Mouse (Mus musculus) midbrain, embryonic 16.5 days (tissue): ENCODE measurements around the gene Itpr1. TPM values are rescaled to one million over a fixed set of nuclear protein-coding genes. Genes with fewer than 3 reads are reported as not detected.

Experiments used
- ATAC-seq: fragments of 200-750 bp; cut with Nextera tagmentation; 2 replicates; pipeline ENCODE4 v1.8.0; 2017; ENCODE audit warnings: moderate TSS enrichment
- H3K27ac ChIP-seq: fragments of 300-500 bp; sonication (generic); 2 replicates; pipeline ENCODE4 v1.5.1; 2014; ENCODE audit warnings: mild to moderate bottlenecking, low read length, mixed read lengths
- H3K27me3 ChIP-seq: fragments of 300-500 bp; sonication (generic); 2 replicates; pipeline ENCODE4 v1.6.1; 2014; ENCODE audit warnings: low read depth, low read length, mixed read lengths; ENCODE audit not compliant: control insufficient read depth, insufficient read depth
- H3K36me3 ChIP-seq: fragments of 300-500 bp; sonication (generic); 2 replicates; pipeline ENCODE4 v1.6.1; 2014; ENCODE audit warnings: mild to moderate bottlenecking, low read length, moderate library complexity, mixed read lengths; ENCODE audit not compliant: control insufficient read depth, insufficient read depth
- H3K4me1 ChIP-seq: fragments of 300-500 bp; sonication (generic); 2 replicates; pipeline ENCODE4 v1.6.1; 2014; ENCODE audit warnings: mild to moderate bottlenecking, low read length, mixed read lengths; ENCODE audit not compliant: control insufficient read depth, insufficient read depth
- H3K4me2 ChIP-seq: fragments of 300-500 bp; sonication (generic); 2 replicates; pipeline ENCODE4 v1.6.1; 2014; ENCODE audit warnings: mild to moderate bottlenecking, low read length, mixed read lengths
- H3K4me3 ChIP-seq: fragments of 300-500 bp; sonication (generic); 2 replicates; pipeline ENCODE4 v1.5.1; 2014; ENCODE audit warnings: low read depth, mild to moderate bottlenecking, low read length, moderate library complexity, mixed read lengths
- H3K9ac ChIP-seq: fragments of 300-500 bp; sonication (generic); 2 replicates; pipeline ENCODE4 v1.6.1; 2014; ENCODE audit warnings: low read depth, low read length, mixed read lengths
- H3K9me3 ChIP-seq: fragments of 300-500 bp; sonication (generic); replicated peaks from 2 replicates; pipeline ENCODE4 v1.6.1; 2014; ENCODE audit warnings: mild to moderate bottlenecking, low read length, mixed read lengths; ENCODE audit not compliant: control insufficient read depth, poor library complexity, severe bottlenecking
- WGBS: fragments of 180-500 bp; shearing (Covaris S2); extraction: QIAGEN DNeasy Blood & Tissue Kit; methylation state at CpG from one replicate; pipeline ENCODE4 v1.1.7; 2014; 5-methylcytosine and 5-hydroxymethylcytosine counted together
- polyA plus RNA-seq: library from polyadenylated mRNA; unstranded; fragments of >200 nt; fragmentation: Nextera tagmentation; extraction: Ambion mirVana; gene quantifications from 2 replicates; pipeline ENCODE4 v1.2.1, GENCODE M21; 2015

Itpr1 gene
- polyA plus RNA-seq, 1 experiment from 2014 or later: 4.2 TPM

DNA sequence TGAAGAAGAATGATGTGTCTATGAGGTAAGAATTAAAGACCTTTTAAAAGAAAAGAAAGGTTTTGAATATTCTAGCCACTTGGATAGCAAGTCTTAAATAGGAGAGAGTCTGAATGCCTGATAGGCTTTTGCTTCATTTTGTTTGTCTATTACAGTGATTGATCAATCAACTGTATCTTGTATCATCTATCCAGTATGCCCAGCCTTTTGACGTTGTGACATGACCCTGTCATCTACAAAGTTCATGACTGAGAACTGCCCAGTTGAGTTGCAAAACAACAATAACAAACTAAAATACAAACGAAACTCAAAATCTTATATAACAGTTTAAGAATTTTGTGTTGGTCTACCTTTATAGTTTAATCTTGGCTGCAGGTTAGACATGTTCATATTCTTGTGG, 78.1 kb downstream of the Itpr1 start:
- Histone ChIP-seq H3K4me3 (no peak overlapping the region), H3K4me1 (no peaks in the 10 kb centered on the region), H3K9ac (no peak overlapping the region), H3K9me3 (no peaks in the 10 kb centered on the region), H3K27me3 (no peaks in the 10 kb centered on the region), H3K36me3 (no peaks in the 10 kb centered on the region), H3K4me2 (no peak overlapping the region), H3K27ac (no peak overlapping the region)
- no peak for ATAC-seq
- WGBS: 96% methylated on average over 2 of the region's 2 CpGs

DNA sequence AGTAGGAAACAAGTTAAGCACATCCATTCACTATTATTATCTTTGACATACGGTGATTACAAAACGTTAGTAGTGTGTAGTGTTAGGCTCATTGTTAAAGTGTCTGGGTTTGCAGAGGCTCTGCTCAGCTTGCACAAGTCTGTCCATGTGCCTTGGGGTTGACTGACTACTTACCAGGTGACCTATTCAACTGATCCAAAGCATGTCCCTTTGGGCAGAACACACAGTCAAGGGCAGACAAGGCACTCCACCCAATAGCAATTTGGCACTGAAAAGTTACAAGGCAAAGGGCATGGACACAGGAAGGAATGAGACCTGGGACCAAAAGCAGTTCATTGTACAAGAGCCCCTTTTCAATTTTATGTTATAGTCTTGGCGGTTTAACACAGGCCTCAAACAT, 78.7 kb downstream of the Itpr1 start:
- Histone ChIP-seq H3K4me3 (no peak overlapping the region), H3K9me3 (no peaks in the 10 kb centered on the region), H3K27ac (no peak overlapping the region), H3K4me1 (no peaks in the 10 kb centered on the region), H3K9ac (no peak overlapping the region), H3K27me3 (no peaks in the 10 kb centered on the region), H3K36me3 (no peaks in the 10 kb centered on the region), H3K4me2 (no peak overlapping the region)
- WGBS: 95% methylated on average over 3 of the region's 3 CpGs
- ATAC-seq: no peak

GRCm38 (mm10) chr6:108301856-108302255, 89.0 kb downstream of the Itpr1 start:
- no peak overlapping the region for H3K9ac ChIP-seq
- H3K27ac ChIP-seq: no peak overlapping the region
- no peaks in the 10 kb centered on the region for H3K4me1 ChIP-seq
- H3K4me3 ChIP-seq: no peak overlapping the region
- H3K36me3 ChIP-seq: no peaks in the 10 kb centered on the region
- no peak for ATAC-seq
- H3K27me3 ChIP-seq: no peaks in the 10 kb centered on the region
- H3K9me3 ChIP-seq: no peaks in the 10 kb centered on the region
- H3K4me2 ChIP-seq: no peak overlapping the region
- 84% methylated on average over 5 of the region's 5 CpGs for WGBS

GRCm38 (mm10) chr6:108303619-108304567, 91.0 kb downstream of the Itpr1 start:
- Histone ChIP-seq H3K9me3 (no peaks in the 10 kb centered on the region), H3K4me3 (no peak overlapping the region), H3K4me1 (peaks cover 3% of the 10 kb centered on the region), H3K27me3 (no peaks in the 10 kb centered on the region), H3K36me3 (no peaks in the 10 kb centered on the region), H3K9ac (no peak overlapping the region), H3K27ac (no peak overlapping the region), H3K4me2 (no peak overlapping the region)
- no peak for ATAC-seq
- WGBS: 91% methylated on average over 12 of the region's 12 CpGs

DNA sequence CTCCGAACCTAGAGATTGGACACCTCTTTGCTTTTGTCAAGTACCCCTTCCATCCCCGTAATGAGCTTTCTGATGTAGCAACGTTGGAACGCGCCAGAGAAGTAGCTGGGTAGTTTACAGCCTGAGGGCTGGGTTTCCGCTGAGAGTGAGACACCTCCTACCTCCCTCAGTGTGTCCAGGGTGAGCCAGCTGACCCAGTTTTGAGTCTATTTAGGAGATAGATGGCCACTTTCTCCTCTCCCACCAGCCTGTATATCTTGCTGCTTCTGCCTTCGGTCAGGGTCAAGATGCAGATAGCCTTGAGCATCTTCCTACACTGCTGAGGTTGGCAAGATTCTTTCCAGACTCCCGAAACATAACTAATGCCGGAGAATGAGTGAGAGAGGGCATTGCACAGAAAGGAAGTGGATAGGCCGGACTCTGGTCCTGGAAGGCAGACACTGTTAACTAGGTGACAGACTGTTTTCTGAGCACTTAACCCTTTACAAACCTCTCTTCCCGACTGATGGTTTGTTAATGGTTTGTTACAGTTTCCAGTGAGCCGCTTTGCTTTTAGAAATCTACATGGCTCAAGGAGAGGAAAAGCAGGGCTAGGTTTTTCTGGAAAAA, 92.4 kb downstream of the Itpr1 start:
- 72% methylated on average over 12 of the region's 12 CpGs for WGBS
- Histone ChIP-seq H3K4me3 (no peak overlapping the region), H3K36me3 (no peaks in the 10 kb centered on the region), H3K9ac (no peak overlapping the region), H3K27ac (no peak overlapping the region), H3K9me3 (no peaks in the 10 kb centered on the region), H3K4me2 (no peak overlapping the region), H3K4me1 (peaks cover 10% of the 10 kb centered on the region), H3K27me3 (no peaks in the 10 kb centered on the region)
- no peak for ATAC-seq

DNA sequence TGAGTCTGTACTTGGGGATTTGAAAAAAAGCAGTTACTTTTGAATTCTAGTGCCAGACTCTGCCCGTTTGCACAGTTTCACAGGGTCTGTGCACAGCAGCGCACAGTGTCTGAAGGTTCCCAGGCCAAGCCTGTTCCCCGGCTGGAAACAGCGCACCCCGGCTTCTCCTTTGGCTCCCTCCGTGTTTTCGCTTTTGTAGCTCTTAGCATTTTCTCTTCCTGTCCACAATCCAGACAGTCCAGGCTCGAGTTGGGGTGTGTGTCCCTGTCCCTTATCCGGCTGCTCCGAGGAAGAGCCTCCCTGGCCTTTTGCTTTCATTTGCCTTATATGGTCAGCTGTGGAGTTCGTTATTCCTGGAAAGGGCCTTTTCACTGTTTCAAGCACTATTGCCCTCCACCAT, 93.3 kb downstream of the Itpr1 start:
- no peak for ATAC-seq

DNA sequence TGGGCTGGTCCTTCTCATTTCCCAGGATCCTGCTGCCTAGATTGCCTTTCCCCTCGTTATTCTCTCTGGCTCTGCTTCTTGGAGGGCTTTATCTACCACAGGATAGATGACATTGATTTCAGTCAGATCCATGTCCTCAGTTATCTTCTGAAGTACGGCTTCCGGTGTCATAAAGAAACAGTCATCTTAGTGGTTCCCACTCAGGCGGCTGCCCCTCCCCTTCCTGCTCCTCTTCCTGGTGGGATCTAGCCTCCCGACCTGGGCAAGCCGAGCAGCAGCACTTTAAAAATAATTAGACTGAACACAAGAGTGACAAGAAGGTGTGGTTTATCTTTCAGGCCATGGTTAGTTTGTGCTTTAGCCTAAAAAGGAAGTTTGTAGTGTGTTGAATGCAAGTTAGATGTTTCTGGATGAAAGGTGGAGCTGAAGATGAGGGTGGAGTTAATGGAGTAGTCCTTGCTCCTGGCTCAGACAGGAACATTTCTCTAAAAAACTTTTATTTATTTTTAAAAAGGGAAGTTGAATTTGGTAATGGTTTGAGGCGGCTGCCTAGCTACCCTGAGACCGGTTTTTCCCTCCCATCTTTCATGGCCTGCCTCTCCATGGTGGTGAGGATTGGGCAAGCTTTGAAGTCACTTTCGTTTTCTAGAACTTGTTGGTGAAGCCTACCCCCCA, 94.2 kb downstream of the Itpr1 start:
- 77% methylated on average over 9 of the region's 9 CpGs for WGBS
- H3K4me1 ChIP-seq: peaks cover 10% of the 10 kb centered on the region
- no peak overlapping the region for H3K27ac ChIP-seq
- H3K36me3 ChIP-seq: no peaks in the 10 kb centered on the region
- no peak overlapping the region for H3K4me3 ChIP-seq
- H3K9ac ChIP-seq: no peak overlapping the region
- H3K9me3 ChIP-seq: no peaks in the 10 kb centered on the region
- no peak for ATAC-seq
- H3K27me3 ChIP-seq: no peaks in the 10 kb centered on the region
- H3K4me2 ChIP-seq: no peak overlapping the region

More for the DNA sequence above, 93.3 kb downstream of the Itpr1 start:
- no peaks in the 10 kb centered on the region for H3K27me3 ChIP-seq
- no peak overlapping the region for H3K9ac ChIP-seq
- H3K9me3 ChIP-seq: no peaks in the 10 kb centered on the region
- H3K4me2 ChIP-seq: no peak overlapping the region
- peaks cover 10% of the 10 kb centered on the region for H3K4me1 ChIP-seq
- H3K4me3 ChIP-seq: no peak overlapping the region
- no peak overlapping the region for H3K27ac ChIP-seq
- WGBS: 74% methylated on average over 11 of the region's 11 CpGs
- H3K36me3 ChIP-seq: no peaks in the 10 kb centered on the region

DNA sequence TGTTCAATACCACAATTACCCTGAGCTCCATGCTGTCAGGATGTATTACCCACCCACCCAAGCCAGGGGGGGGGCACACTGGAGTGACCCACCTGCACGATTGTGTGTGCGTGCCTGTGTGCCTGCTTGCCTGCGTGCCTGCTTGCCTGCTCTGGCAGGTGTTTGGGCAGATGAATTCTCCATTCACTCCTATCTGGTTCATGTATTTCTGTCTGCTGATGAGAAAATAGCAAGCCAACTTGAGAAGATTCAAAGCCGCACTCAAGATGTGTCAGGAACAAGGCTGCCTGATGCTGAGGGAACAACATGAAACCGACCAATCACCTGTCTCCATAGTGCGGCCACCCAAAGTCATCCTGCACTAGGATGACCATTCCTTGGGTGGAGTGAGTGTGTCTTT, 94.9 kb downstream of the Itpr1 start:
- ATAC-seq: no peak
- H3K9me3 ChIP-seq: no peaks in the 10 kb centered on the region
- no peak overlapping the region for H3K4me2 ChIP-seq
- no peaks in the 10 kb centered on the region for H3K27me3 ChIP-seq
- H3K4me3 ChIP-seq: no peak overlapping the region
- no peak overlapping the region for H3K9ac ChIP-seq
- H3K27ac ChIP-seq: no peak overlapping the region
- no peaks in the 10 kb centered on the region for H3K36me3 ChIP-seq
- WGBS: 92% methylated on average over 6 of the region's 6 CpGs
- peaks cover 10% of the 10 kb centered on the region for H3K4me1 ChIP-seq
